Mouse (Mus musculus): ENCODE results near the gene Akp3.

Akp3 gene

DNA sequence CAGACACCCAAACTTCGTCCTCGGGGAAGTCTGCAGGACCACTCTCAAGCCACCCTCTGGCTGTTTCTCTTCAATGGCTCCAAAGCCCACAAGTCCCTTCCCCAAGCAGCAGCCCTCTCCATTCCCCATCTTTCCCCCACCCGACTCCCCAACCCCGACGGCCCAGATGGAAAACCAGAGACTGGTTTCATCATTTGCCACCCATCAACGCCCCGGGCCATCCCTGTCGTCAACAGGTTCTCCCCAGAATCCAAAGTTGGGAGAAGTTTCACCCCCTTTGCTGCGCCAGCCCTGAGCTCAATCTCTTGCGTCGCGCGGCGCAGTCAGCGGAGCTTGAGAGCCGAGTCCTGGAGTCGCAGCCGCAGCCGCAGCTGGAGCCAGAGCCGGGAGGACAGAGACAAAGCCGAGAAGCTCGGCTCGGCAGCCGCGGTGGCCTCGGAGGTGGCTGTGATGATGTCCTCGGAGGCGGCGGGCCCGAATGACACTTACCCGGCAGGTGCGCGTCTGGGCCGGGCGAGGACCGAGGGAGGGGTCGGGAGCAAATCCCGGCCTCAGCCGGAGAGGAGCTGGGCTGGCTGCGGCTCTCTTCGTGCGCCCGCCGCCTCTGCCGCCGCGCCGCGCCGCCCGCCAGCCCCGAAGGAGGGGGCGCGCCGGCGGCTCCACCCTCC is 30.9 kb downstream of the Akp3 start:
- DNase-seq = no peak

DNA sequence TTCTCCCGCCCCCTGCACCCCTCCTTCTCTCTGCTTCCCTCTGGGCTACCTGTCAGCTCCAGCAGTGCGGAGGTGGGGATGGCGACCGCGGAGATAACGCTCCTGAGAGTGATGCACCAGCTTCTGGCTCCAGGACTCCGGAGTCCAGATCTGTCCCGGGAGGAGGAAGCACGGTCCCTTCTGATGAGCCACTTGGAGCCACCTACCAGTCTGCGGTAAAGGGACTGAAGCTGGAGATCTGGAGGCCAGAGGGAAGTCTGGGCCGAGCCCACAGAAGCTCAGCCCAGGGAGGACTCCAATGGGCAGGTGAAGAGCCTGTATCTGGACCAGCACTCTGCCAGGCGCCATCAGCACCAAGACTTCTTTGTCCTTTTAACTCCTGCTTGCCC is 31.4 kb downstream of the Akp3 start, which contains the start of gene Ecel1:
Ecel1 (minus strand) TSS at position 323 of the 389 bp plus-strand sequence.
- DNase-seq = no peak

DNA sequence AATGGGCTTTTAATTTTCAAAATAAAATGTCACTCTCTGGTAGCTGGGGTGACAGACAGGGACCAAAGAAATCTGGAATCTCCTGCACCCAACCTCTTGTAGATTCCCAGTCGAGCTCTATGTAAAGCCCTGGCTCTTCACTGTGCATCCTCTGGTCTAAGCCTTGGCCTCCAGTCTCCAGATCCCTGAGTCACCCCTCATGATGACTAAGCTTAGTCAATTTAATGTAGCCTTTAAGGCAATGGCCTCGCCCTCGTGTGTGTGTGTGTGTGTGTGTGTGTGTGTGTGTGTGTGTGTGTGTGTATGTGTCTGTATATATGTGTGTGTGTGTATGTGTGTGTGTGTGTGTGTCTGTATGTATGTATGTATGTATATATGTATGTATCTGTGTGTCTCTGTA is 34.6 kb downstream of the Akp3 start:
- no peak for DNase-seq

DNA sequence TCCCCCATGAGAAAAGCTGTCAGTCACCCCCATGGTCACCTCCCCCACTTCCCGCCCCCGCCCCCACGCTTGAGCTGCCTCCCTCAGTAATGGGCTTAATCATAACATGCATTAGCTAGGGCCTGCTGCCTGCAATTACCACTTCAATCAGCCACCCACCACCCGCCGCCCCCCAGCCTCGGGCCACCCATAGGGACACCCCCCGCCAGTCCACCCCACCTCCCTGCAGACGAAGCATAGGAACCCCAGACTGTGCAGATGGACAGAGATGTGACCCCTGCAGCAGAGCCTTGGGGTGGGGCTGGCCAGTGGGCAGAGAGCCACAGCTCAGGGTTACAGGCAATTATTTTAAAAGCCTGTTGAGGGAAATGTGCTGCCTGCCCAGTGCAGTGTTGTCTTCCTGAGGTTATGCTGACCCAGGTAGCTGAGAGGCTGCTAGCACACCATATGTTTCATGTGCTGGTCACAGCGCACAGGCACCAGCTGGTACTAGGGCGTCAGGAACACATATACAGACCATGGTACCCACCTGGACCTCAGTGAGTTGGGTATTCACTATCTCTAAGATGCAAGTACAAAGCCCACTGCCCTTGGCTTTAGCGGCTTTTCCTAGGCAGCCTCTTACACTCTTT is 39.5 kb downstream of the Akp3 start:
- no peak for DNase-seq

DNA sequence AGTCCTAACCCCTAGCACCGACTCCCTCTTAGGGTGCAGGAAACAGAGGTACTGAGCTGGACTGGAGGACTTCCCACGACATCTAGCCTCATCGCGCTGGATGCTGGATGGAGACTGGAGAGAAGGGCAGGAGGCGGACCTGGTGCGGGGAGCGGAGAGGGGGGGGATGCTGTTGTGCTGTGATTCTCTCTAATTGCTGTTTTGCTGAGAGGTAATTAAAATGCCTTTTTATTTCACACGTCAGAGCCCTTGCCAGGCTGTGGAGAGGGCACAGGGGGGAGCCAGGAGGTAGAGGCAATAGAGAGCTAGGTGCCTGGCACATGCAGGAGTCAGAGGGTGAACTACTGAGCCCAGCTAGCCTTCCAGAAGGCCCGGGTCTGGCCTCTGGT is 40.0 kb downstream of the Akp3 start:
- DNase-seq = no peak

DNA sequence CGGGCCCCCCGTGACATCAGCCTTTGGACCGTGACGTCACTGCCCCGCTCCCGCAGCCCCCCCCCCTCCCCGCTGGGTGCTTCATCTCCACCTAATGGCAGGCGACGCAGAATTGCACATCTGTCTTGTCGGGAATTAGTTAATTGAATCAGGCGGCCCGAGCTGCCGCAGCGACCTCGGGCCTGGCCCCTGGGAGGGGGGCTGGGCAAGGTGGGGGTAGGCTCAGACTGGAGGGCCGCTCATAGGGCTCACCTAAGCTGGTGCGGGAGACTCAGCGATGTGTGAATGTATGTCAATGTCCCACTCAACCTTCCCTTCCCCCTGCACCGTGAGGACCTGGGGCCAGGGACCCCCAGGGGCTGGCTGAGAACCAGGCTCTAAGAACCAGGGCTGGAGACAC is 45.7 kb downstream of the Akp3 start:
- no peak for DNase-seq

DNA sequence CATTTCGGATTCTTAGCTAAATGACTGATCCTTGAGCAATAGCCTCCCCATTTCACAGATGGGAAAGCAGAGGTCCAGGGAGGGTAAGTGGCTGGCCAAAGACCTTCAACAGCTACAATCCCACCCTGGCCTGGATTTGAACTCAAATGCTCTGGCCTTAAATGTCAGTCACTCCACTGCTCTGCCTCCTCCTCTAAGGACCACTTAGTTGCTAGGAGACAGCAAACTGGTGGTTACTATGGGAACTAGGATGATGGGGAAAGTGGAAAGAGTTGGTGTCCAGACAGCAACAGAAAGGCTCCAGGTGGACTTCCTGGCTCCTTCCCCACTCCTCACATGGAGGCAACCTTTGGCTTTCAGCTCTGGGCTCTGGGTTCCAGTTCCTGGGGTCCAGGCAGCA is 46.5 kb downstream of the Akp3 start:
- no peak for DNase-seq

- DNase-seq = no peak
Measured at GRCm38 (mm10) chr1:87172316-87172715, 47.5 kb downstream of the Akp3 start.

DNA sequence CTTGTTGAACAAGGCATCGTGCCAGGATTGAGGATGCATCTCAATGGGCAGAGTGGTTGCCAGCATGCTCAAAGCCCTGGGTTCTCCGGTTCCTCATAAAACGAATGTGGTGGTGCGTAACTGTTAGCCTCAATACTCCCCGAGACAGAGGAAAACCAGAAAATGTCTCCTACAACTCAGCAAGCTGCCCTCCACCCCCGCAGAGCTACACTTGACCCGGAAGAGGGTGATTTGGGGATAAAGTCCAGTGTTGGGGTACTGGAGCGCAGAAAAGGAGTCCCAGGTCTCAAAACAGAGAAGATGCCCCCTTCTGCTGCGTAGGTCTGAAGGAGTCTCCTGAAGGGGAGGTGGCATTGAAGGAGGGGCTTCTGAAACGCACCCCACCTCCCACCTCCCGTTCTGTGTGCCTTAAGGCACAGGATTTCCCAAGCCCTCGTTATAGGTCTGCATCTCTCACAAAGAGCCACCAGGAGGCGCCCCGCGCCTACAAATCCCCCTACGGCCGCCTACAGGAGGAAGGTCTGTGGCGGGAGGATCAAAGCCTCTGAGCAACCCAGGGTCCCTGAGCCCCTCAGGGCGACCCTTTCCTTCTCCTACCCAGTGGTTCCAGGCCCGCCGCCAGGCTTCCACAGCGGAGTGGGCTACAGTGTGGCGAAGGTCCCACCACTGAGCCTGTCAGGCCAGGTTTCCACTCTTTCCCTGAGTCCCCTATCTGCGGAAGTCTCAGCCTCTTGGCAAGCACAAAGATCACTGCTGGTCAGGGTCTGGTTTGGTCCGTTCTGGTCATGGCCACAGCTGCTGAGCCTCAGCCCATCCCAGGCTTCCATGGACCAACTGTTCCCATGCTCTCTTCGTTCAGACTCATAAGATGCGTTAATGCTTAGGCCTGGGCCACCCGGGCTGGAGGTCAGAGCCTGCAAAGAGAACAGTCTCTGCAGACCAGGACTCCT is 49.5 kb downstream of the Akp3 start:
- DNase-seq = peak; percentile 59 to 72

GRCm38 (mm10) chr1:87175852-87176292 is 51.1 kb downstream of the Akp3 start:
- DNase-seq = no peak

Data from kidney, adult 8-10 months (tissue).